Mouse (Mus musculus): ENCODE data around the gene Brd7.

GRCm38 (mm10) chr8:88318151-88318550 is 43.8 kb downstream of the Brd7 start:
- no peak for TF ChIP-seq CTCF (conservative IDR thresholded peaks at IDR 0.05; ENCODE audit: insufficient read depth, insufficient read length, low read depth, low read length)
- TF ChIP-seq POLR2A (IDR thresholded peaks at IDR 0.05; ENCODE audit: low read depth, low read length): no peak

All from kidney, adult 2 months (tissue).